Mouse (Mus musculus): ENCODE measurements around the gene Immp2l. TPM values are rescaled to one million over a fixed set of nuclear protein-coding genes. Genes with fewer than 3 reads are reported as not detected.

Gene Immp2l
- polyA plus RNA-seq, 1 experiment from 2014 or later, result 8.1 TPM

GRCm38 (mm10) chr12:41469096-41469801 lies 445.4 kb downstream of the Immp2l start:
- DNase-seq (ENCODE audit: low spot score), result no peak
- ATAC-seq (ENCODE audit: insufficient number of reproducible peaks, low FRiP score, low TSS enrichment, low read depth), result no peak

DNA sequence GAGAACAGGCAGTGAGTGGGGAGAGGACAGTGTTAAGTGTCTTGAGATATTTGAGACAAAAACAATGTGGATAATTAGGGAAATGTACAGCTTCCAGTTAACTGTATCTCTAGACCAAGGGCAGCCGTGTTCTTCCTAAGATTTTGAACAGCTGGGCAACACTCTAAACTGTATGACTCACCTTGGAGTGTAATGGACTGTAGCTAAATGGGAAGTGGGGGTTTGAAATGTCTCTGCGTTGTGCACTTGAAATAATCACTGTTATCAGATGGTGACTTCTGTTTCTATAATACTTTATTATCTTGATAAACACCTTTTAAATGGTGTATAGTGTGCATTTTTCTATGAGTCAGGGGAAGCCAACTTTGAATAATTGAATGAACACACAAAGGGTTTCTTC lies 457.6 kb downstream of the Immp2l start:
- H3K27me3 ChIP-seq (ENCODE audit: control insufficient read depth, insufficient read depth, low read length), result no peaks in the 10 kb centered on the region
- ATAC-seq (ENCODE audit: insufficient number of reproducible peaks, low FRiP score, low TSS enrichment, low read depth) (no peak), DNase-seq (ENCODE audit: low spot score) (no peak)
- H3K4me1 ChIP-seq (ENCODE audit: control insufficient read depth, insufficient read depth, low read length), result peaks cover 14% of the 10 kb centered on the region
- no peak overlapping the region for H3K9ac ChIP-seq (ENCODE audit: low read length)
- no peak overlapping the region for H3K27ac ChIP-seq (replicated peaks; ENCODE audit: low read depth, low read length)
- H3K36me3 ChIP-seq (ENCODE audit: control insufficient read depth, insufficient read depth, low read length), result no peaks in the 10 kb centered on the region
- no peak overlapping the region for H3K4me2 ChIP-seq (ENCODE audit: low read depth, severe bottlenecking)
- 80% methylated on average over 2 of the region's 2 CpGs for WGBS
- H3K9me3 ChIP-seq (ENCODE audit: control insufficient read depth, low read length), result no peaks in the 10 kb centered on the region
- no peak overlapping the region for H3K4me3 ChIP-seq (ENCODE audit: low read depth, low read length)

More at GRCm38 (mm10) chr12:41469096-41469801, 445.4 kb downstream of the Immp2l start:
- Histone ChIP-seq H3K4me1 (ENCODE audit: control insufficient read depth, insufficient read depth, low read length) (no peaks in the 10 kb centered on the region), H3K27me3 (ENCODE audit: control insufficient read depth, insufficient read depth, low read length) (no peaks in the 10 kb centered on the region), H3K4me3 (ENCODE audit: low read depth, low read length) (no peak overlapping the region), H3K36me3 (ENCODE audit: control insufficient read depth, insufficient read depth, low read length) (no peaks in the 10 kb centered on the region), H3K27ac (replicated peaks; ENCODE audit: low read depth, low read length) (no peak overlapping the region), H3K9ac (ENCODE audit: low read length) (no peak overlapping the region), H3K4me2 (ENCODE audit: low read depth, severe bottlenecking) (no peak overlapping the region), H3K9me3 (ENCODE audit: control insufficient read depth, low read length) (no peaks in the 10 kb centered on the region)
- WGBS, result 78% methylated on average over 6 of the region's 6 CpGs

GRCm38 (mm10) chr12:41483091-41483592 lies 459.3 kb downstream of the Immp2l start:
- 84% methylated on average over 5 of the region's 5 CpGs for WGBS
- no peak overlapping the region for H3K9ac ChIP-seq (ENCODE audit: low read length)
- ATAC-seq (ENCODE audit: insufficient number of reproducible peaks, low FRiP score, low TSS enrichment, low read depth), result no peak

GRCm38 (mm10) chr12:41483593-41484451 lies 459.9 kb downstream of the Immp2l start:
- Histone ChIP-seq H3K27ac (replicated peaks; ENCODE audit: low read depth, low read length) (no peak overlapping the region), H3K4me2 (ENCODE audit: low read depth, severe bottlenecking) (peak overlapping the region; percentile 56), H3K4me3 (ENCODE audit: low read depth, low read length) (peak overlapping the region; percentile 31), H3K27me3 (ENCODE audit: control insufficient read depth, insufficient read depth, low read length) (no peaks in the 10 kb centered on the region), H3K4me1 (ENCODE audit: control insufficient read depth, insufficient read depth, low read length) (peaks cover 14% of the 10 kb centered on the region), H3K9me3 (ENCODE audit: control insufficient read depth, low read length) (no peaks in the 10 kb centered on the region), H3K36me3 (ENCODE audit: control insufficient read depth, insufficient read depth, low read length) (no peaks in the 10 kb centered on the region), H3K9ac (ENCODE audit: low read length) (no peak overlapping the region; the same call in 1 of the 2 replicates)
- DNase-seq (ENCODE audit: low spot score) (peak; percentile 53), ATAC-seq (ENCODE audit: insufficient number of reproducible peaks, low FRiP score, low TSS enrichment, low read depth) (no peak)
- 12% methylated on average over 23 of the region's 23 CpGs for WGBS

More at GRCm38 (mm10) chr12:41483091-41483592, 459.3 kb downstream of the Immp2l start:
- Histone ChIP-seq H3K4me3 (ENCODE audit: low read depth, low read length) (peak overlapping the region; percentile 31), H3K4me2 (ENCODE audit: low read depth, severe bottlenecking) (peak overlapping the region; percentile 56), H3K27ac (replicated peaks; ENCODE audit: low read depth, low read length) (no peak overlapping the region), H3K9me3 (ENCODE audit: control insufficient read depth, low read length) (no peaks in the 10 kb centered on the region), H3K4me1 (ENCODE audit: control insufficient read depth, insufficient read depth, low read length) (peaks cover 14% of the 10 kb centered on the region), H3K36me3 (ENCODE audit: control insufficient read depth, insufficient read depth, low read length) (no peaks in the 10 kb centered on the region), H3K27me3 (ENCODE audit: control insufficient read depth, insufficient read depth, low read length) (no peaks in the 10 kb centered on the region)
- no peak for DNase-seq (ENCODE audit: low spot score)

- DNase-seq (ENCODE audit: low spot score) (peak; percentile 25), ATAC-seq (ENCODE audit: insufficient number of reproducible peaks, low FRiP score, low TSS enrichment, low read depth) (no peak)
- Histone ChIP-seq H3K9me3 (ENCODE audit: control insufficient read depth, low read length) (no peaks in the 10 kb centered on the region), H3K4me3 (ENCODE audit: low read depth, low read length) (peak overlapping the region; percentile 14), H3K9ac (ENCODE audit: low read length) (no peak overlapping the region), H3K4me2 (ENCODE audit: low read depth, severe bottlenecking) (peak overlapping the region; percentile 56; the same call in 1 of the 2 replicates), H3K36me3 (ENCODE audit: control insufficient read depth, insufficient read depth, low read length) (no peaks in the 10 kb centered on the region), H3K4me1 (ENCODE audit: control insufficient read depth, insufficient read depth, low read length) (peaks cover 14% of the 10 kb centered on the region), H3K27ac (replicated peaks; ENCODE audit: low read depth, low read length) (no peak overlapping the region), H3K27me3 (ENCODE audit: control insufficient read depth, insufficient read depth, low read length) (no peaks in the 10 kb centered on the region)
- WGBS, result 30% methylated on average over 16 of the region's 16 CpGs
Measured at GRCm38 (mm10) chr12:41484689-41485511, 461.0 kb downstream of the Immp2l start.

DNA sequence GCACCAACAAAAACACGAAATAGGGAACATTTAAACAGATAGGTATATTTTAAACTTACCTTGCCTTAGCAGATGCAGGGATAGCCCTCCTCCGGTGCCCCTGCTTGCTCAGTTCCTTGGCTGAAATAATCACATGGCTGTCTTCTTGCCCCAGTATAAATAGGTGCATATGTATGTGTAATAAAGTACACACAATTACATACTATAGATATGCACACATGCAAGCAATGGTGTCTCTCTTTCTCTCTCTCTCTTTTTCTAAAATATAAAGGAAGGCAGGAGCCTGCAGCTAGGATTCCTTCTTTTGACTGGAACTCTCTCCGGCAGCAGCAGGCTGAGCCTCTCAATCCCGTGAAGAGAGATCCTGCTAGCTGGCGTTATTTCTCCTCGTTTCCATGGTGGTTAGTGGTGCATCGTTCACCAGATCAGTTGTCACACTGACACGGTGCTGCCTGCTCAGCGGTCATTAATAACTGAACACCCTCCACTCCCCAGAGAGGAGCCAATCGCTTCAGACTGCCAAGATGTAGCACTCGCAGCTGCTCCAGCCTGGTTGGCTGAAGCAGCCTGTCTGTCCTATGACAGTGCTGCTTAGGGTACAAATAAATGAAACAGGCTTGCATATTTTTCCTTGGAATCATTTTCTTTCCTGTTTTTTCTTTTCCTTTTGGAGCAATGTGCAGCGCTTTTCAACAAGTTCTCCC lies 461.8 kb downstream of the Immp2l start:
- Histone ChIP-seq H3K4me2 (ENCODE audit: low read depth, severe bottlenecking) (peak overlapping the region; percentile 56), H3K27me3 (ENCODE audit: control insufficient read depth, insufficient read depth, low read length) (no peaks in the 10 kb centered on the region), H3K9me3 (ENCODE audit: control insufficient read depth, low read length) (no peaks in the 10 kb centered on the region), H3K4me3 (ENCODE audit: low read depth, low read length) (peak overlapping the region; percentile 7), H3K27ac (replicated peaks; ENCODE audit: low read depth, low read length) (no peak overlapping the region), H3K4me1 (ENCODE audit: control insufficient read depth, insufficient read depth, low read length) (peaks cover 14% of the 10 kb centered on the region), H3K9ac (ENCODE audit: low read length) (no peak overlapping the region), H3K36me3 (ENCODE audit: control insufficient read depth, insufficient read depth, low read length) (no peaks in the 10 kb centered on the region)
- DNase-seq (ENCODE audit: low spot score) (peak; percentile 34), ATAC-seq (ENCODE audit: insufficient number of reproducible peaks, low FRiP score, low TSS enrichment, low read depth) (no peak)
- 23% methylated on average over 12 of the region's 12 CpGs for WGBS

DNA sequence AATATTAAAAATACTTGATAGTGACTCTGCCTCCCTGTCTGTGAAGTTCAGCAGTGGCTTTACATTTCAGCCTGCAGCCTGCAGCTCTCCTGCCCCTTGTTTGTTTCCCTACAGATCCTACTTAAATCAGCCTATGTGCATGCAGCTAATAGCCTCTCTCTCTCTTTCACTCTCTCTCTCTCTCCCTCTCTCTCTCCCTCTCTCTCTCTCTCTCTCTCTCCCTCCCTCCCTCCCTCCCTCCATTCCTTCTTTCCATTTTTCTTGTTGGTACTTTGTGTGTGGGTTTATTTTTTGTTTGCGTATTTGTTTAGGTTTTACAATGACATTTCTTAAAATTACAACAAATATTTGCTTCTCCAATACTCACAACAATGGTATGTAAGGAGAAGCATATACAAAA lies 462.4 kb downstream of the Immp2l start, which contains the start of gene Lrrn3:
Gene Lrrn3, minus strand, starts transcription at position 101 of the 400 bp plus-strand sequence.
- 96% methylated on average over 1 of the region's 1 CpGs for WGBS
- Histone ChIP-seq H3K27ac (replicated peaks; ENCODE audit: low read depth, low read length) (no peak within 1 kb of the TSS), H3K4me1 (ENCODE audit: control insufficient read depth, insufficient read depth, low read length) (peaks cover 14% of the 10 kb centered on the region), H3K4me2 (ENCODE audit: low read depth, severe bottlenecking) (peak within 1 kb of the TSS; percentile 56), H3K4me3 (ENCODE audit: low read depth, low read length) (peak within 1 kb of the TSS; percentile 7), H3K27me3 (ENCODE audit: control insufficient read depth, insufficient read depth, low read length) (no peaks in the 10 kb centered on the region), H3K36me3 (ENCODE audit: control insufficient read depth, insufficient read depth, low read length) (no peaks in the 10 kb centered on the region), H3K9ac (ENCODE audit: low read length) (no peak within 1 kb of the TSS), H3K9me3 (ENCODE audit: control insufficient read depth, low read length) (no peaks in the 10 kb centered on the region)
- ATAC-seq (ENCODE audit: insufficient number of reproducible peaks, low FRiP score, low TSS enrichment, low read depth), result no peak
- DNase-seq (ENCODE audit: low spot score), result no peak

All from limb, embryonic 11.5 days (tissue).